Mouse (Mus musculus) liver, embryonic 14.5 days (tissue): ENCODE measurements around the gene Fkbp8. TPM values are rescaled to one million over a fixed set of nuclear protein-coding genes. Genes with fewer than 3 reads are reported as not detected.

Experiments used
- ATAC-seq: fragments of 200-750 bp; cut with Nextera tagmentation; 2 replicates; pipeline ENCODE4 v1.8.0; 2017; ENCODE audit warnings: moderate number of reproducible peaks, mild to moderate bottlenecking, moderate library complexity; ENCODE audit not compliant: insufficient read depth
- DNase-seq, 3 experiments: peaks; one replicate each; pipeline ENCODE4 v3.0.0-alpha.2; 2012 to 2013; ENCODE audit warnings: low read depth in 3 of 3, low spot score in 3 of 3
- H3K27ac ChIP-seq: fragments of 300-500 bp; sonication (generic); 2 replicates; pipeline ENCODE4 v1.5.1; 2014; ENCODE audit warnings: moderate library complexity, mild to moderate bottlenecking, control low read depth, inconsistent platforms
- H3K27me3 ChIP-seq: fragments of 300-500 bp; sonication (generic); 2 replicates; pipeline ENCODE4 v1.6.1; 2014; ENCODE audit warnings: mild to moderate bottlenecking, low read length, moderate library complexity; ENCODE audit not compliant: control insufficient read depth, insufficient read depth
- H3K36me3 ChIP-seq: fragments of 300-500 bp; sonication (generic); replicated peaks from 2 replicates; pipeline ENCODE4 v1.6.1; 2014; ENCODE audit warnings: low read depth; ENCODE audit not compliant: control insufficient read depth, insufficient read depth
- H3K4me1 ChIP-seq, 2 experiments: fragments of 200-500 bp in 1 of 2; fragments of 300-500 bp in 1 of 2; sonication (generic) in 1 of 2; replicated peaks; 2 replicates each; pipeline ENCODE4 v1.6.1; 2012 to 2014; ENCODE audit warnings: antibody characterized with exemption in 1 of 2, inconsistent platforms in 1 of 2, low read length in 1 of 2; ENCODE audit not compliant: control insufficient read depth in 2 of 2, insufficient read depth in 2 of 2
- H3K4me2 ChIP-seq: fragments of 300-500 bp; sonication (generic); 2 replicates; pipeline ENCODE4 v1.6.1; 2014; ENCODE audit warnings: low read depth, mild to moderate bottlenecking, control low read depth, moderate library complexity
- H3K4me3 ChIP-seq, 2 experiments: fragments of 200-500 bp in 1 of 2; fragments of 300-500 bp in 1 of 2; sonication (generic) in 1 of 2; 2 replicates each; pipeline ENCODE4 v1.5.1; 2012 to 2014; ENCODE audit warnings: low read depth in 2 of 2, low read length in 2 of 2, mild to moderate bottlenecking in 2 of 2, control low read depth in 1 of 2, inconsistent platforms in 1 of 2, moderate library complexity in 1 of 2; ENCODE audit not compliant: insufficient read depth in 1 of 2
- H3K9ac ChIP-seq: fragments of 300-500 bp; sonication (generic); replicated peaks from 2 replicates; pipeline ENCODE4 v1.6.1; 2014; ENCODE audit warnings: mild to moderate bottlenecking, control low read depth, moderate library complexity
- H3K9me3 ChIP-seq: fragments of 300-500 bp; sonication (generic); 2 replicates; pipeline ENCODE4 v1.6.1; 2016; ENCODE audit warnings: low read length, mixed read lengths; ENCODE audit not compliant: control insufficient read depth
- CTCF ChIP-seq: IDR thresholded peaks from 2 replicates; pipeline ENCODE4 v1.5.1; 2016; ENCODE audit warnings: antibody characterized with exemption, low read depth, control low read depth
- EP300 ChIP-seq: IDR thresholded peaks from 2 replicates; pipeline ENCODE4 v1.6.1; 2016; ENCODE audit warnings: antibody characterized with exemption, low read depth
- WGBS: fragments of 180-500 bp; shearing (Covaris S2); extraction: QIAGEN DNeasy Blood & Tissue Kit; methylation state at CpG from one replicate; pipeline ENCODE4 v1.1.7; 2014; ENCODE audit not compliant: insufficient replicate concordance; 5-methylcytosine and 5-hydroxymethylcytosine counted together
- polyA plus RNA-seq, 2 experiments: library from polyadenylated mRNA; depleted of rRNA in 1 of 2; stranded (reverse) in 1 of 2; unstranded in 1 of 2; fragments of >200 nt; fragmentation: Nextera tagmentation in 1 of 2; extraction: Ambion mirVana in 1 of 2; gene quantifications; 2 replicates each; pipeline versions ENCODE4 v1.2.1 to v1.2.3; 2012 to 2014

Gene Fkbp8
- polyA plus RNA-seq, 2 experiments: 114 to 149 TPM

GRCm38 (mm10) chr8:70549412-70550184, 22.1 kb downstream of the Fkbp8 start:
- Histone ChIP-seq H3K4me3 (no peak overlapping the region), H3K4me1 (peaks cover 3 to 60% of the 10 kb centered on the region in 2 experiments; a peak in 3 of 4 replicates), H3K9me3 (no peaks in the 10 kb centered on the region), H3K9ac (no peak overlapping the region), H3K4me2 (no peak overlapping the region), H3K27ac (no peak overlapping the region), H3K27me3 (no peaks in the 10 kb centered on the region), H3K36me3 (no peaks in the 10 kb centered on the region)
- ATAC-seq (no peak), DNase-seq (no peak)
- no peak for TF ChIP-seq EP300
- peak; percentile 27 for TF ChIP-seq CTCF
- WGBS: 44% methylated on average over 10 of the region's 10 CpGs

GRCm38 (mm10) chr8:70551558-70552161, 24.1 kb downstream of the Fkbp8 start:
- no peak overlapping the region for H3K27ac ChIP-seq
- H3K27me3 ChIP-seq: no peaks in the 10 kb centered on the region
- no peak overlapping the region for H3K9ac ChIP-seq
- no peak for DNase-seq
- no peak overlapping the region for H3K4me2 ChIP-seq
- no peak for ATAC-seq
- no peaks in the 10 kb centered on the region for H3K9me3 ChIP-seq
- H3K4me1 ChIP-seq: peaks cover 3 to 58% of the 10 kb centered on the region in 2 experiments
- no peak overlapping the region for H3K4me3 ChIP-seq
- no peaks in the 10 kb centered on the region for H3K36me3 ChIP-seq
- no peak for TF ChIP-seq CTCF
- TF ChIP-seq EP300: no peak
- 34% methylated on average over 3 of the region's 3 CpGs for WGBS

- no peaks in the 10 kb centered on the region for H3K9me3 ChIP-seq
- WGBS: 29% methylated on average over 1 of the region's 1 CpGs
- no peaks in the 10 kb centered on the region for H3K27me3 ChIP-seq
- no peak overlapping the region for H3K27ac ChIP-seq
- no peaks in the 10 kb centered on the region for H3K36me3 ChIP-seq
- ATAC-seq (no peak), DNase-seq (no peak)
- TF ChIP-seq EP300 (no peak), CTCF (no peak)
- H3K4me1 ChIP-seq: peaks cover 3 to 63% of the 10 kb centered on the region in 2 experiments
- H3K4me3 ChIP-seq: no peak overlapping the region
- no peak overlapping the region for H3K4me2 ChIP-seq
- no peak overlapping the region for H3K9ac ChIP-seq
These were observed 25.3 kb downstream of the Fkbp8 start for GRCm38 (mm10) chr8:70552836-70553235.

GRCm38 (mm10) chr8:70553740-70554139, 26.2 kb downstream of the Fkbp8 start:
- no peak overlapping the region for H3K27ac ChIP-seq
- H3K4me2 ChIP-seq: no peak overlapping the region
- no peaks in the 10 kb centered on the region for H3K36me3 ChIP-seq
- H3K4me1 ChIP-seq: peaks cover 6 to 64% of the 10 kb centered on the region in 2 experiments
- DNase-seq: no peak
- no peak overlapping the region for H3K4me3 ChIP-seq
- no peaks in the 10 kb centered on the region for H3K27me3 ChIP-seq
- ATAC-seq: no peak
- no peaks in the 10 kb centered on the region for H3K9me3 ChIP-seq
- no peak for TF ChIP-seq CTCF
- TF ChIP-seq EP300: no peak
- no peak overlapping the region for H3K9ac ChIP-seq

- H3K9me3 ChIP-seq: no peaks in the 10 kb centered on the region
- H3K4me1 ChIP-seq: peaks cover 6 to 65% of the 10 kb centered on the region in 2 experiments
- peak; percentile 51; the same call in 1 of the 2 replicates for ATAC-seq
- no peak overlapping the region for H3K9ac ChIP-seq
- no peaks in the 10 kb centered on the region for H3K36me3 ChIP-seq
- no peak overlapping the region for H3K4me2 ChIP-seq
- H3K27me3 ChIP-seq: no peaks in the 10 kb centered on the region
- TF ChIP-seq EP300 (no peak), CTCF (no peak)
- 61% methylated on average over 4 of the region's 4 CpGs for WGBS
- no peak overlapping the region for H3K4me3 ChIP-seq
- no peak for DNase-seq
- peak overlapping the region; percentile 53 for H3K27ac ChIP-seq
These were observed 27.7 kb downstream of the Fkbp8 start for GRCm38 (mm10) chr8:70555079-70555747.
